Mouse (Mus musculus) midbrain, embryonic 13.5 days (tissue): Measurements from ENCODE around the gene Rmdn2. TPM values are rescaled to one million over a fixed set of nuclear protein-coding genes. Genes with fewer than 3 reads are reported as not detected.
A peak's percentile ranks its signal among the peaks of the same experiment; 100 is the strongest.

Experiments used
- ATAC-seq: fragments of 200-750 bp; cut with Nextera tagmentation; 2 replicates; pipeline ENCODE4 v1.8.0; 2017; ENCODE audit warnings: mild to moderate bottlenecking, moderate TSS enrichment, moderate library complexity
- H3K27ac ChIP-seq: fragments of 300-500 bp; sonication (generic); 2 replicates; pipeline ENCODE4 v1.5.1; 2015; ENCODE audit warnings: inconsistent platforms, mild to moderate bottlenecking, moderate library complexity
- H3K27me3 ChIP-seq: fragments of 300-500 bp; sonication (generic); 2 replicates; pipeline ENCODE4 v1.6.1; 2015; ENCODE audit warnings: mild to moderate bottlenecking, inconsistent platforms
- H3K36me3 ChIP-seq: fragments of 300-500 bp; sonication (generic); 2 replicates; pipeline ENCODE4 v1.6.1; 2015; ENCODE audit warnings: mild to moderate bottlenecking, inconsistent platforms
- H3K4me1 ChIP-seq: fragments of 300-500 bp; sonication (generic); replicated peaks from 2 replicates; pipeline ENCODE4 v1.6.1; 2015; ENCODE audit warnings: inconsistent platforms
- H3K4me2 ChIP-seq: fragments of 300-500 bp; sonication (generic); replicated peaks from 2 replicates; pipeline ENCODE4 v1.6.1; 2015; ENCODE audit warnings: moderate library complexity, mild to moderate bottlenecking, inconsistent platforms
- H3K4me3 ChIP-seq: fragments of 300-500 bp; sonication (generic); replicated peaks from 2 replicates; pipeline ENCODE4 v1.5.1; 2015; ENCODE audit warnings: mild to moderate bottlenecking, inconsistent platforms
- H3K9ac ChIP-seq: fragments of 300-500 bp; sonication (generic); replicated peaks from 2 replicates; pipeline ENCODE4 v1.6.1; 2015; ENCODE audit warnings: mild to moderate bottlenecking, inconsistent platforms
- H3K9me3 ChIP-seq: fragments of 300-500 bp; sonication (generic); 2 replicates; pipeline ENCODE4 v1.6.1; 2016; ENCODE audit warnings: mild to moderate bottlenecking, inconsistent platforms
- WGBS: fragments of 180-500 bp; shearing (Covaris S2); methylation state at CpG from one replicate; pipeline ENCODE4 v1.1.7; 2015; 5-methylcytosine and 5-hydroxymethylcytosine counted together
- polyA plus RNA-seq: library from polyadenylated mRNA; unstranded; fragments of >200 nt; fragmentation: Nextera tagmentation; extraction: Ambion mirVana; gene quantifications from 2 replicates; pipeline ENCODE4 v1.2.1, GENCODE M21; 2015

Rmdn2 gene
- polyA plus RNA-seq, 1 experiment from 2014 or later = 5.9 TPM

DNA sequence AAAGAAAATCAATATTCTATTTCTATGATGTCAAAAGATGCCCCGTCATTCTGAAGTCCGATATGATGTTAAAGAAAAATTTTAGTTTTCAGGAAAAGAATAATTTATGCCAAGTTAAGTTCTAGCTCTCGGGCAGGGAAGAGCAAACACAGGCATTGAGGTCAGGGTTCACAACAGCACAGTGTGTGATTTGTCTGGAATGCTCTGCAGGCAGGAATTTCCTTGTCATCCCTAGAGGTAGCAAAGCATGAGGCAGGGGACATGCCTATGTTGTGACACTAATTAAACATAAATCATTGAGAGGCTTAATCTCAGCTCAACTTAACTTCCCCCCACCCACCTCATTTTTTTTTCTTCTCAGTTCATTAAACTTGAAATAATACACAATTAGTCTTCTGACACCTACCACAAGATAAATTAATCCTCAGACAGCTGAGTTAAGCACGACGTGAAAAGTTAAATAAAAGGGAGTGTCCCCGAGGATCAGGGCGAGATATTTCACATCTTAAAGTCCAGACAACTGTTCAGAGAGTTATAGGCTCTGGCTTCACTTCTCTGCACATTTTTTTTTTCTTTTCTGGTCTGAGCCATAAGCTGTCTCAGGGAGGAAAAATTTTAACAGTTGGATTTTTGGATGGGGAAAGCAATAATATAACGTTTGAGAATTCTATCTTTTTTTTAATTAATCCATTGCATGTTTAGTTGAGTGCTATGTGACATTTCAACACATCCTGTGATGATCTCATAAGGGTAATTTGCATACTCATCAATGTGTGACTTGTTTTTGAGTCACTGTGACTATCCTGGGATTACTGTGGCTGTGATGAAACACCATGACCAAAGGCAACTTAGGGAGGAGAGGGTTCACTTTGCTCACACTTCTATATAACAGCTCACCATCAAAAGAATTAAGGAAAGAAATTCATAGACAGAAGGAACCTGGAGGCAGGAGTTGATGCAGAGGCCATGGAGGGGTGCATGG lies 12.8 kb upstream of the Rmdn2 start:
- 0 out of 2 replicates have a peak, but pooled peaks have one; percentile 6 for ATAC-seq
- Histone ChIP-seq H3K9ac (no peak overlapping the region), H3K4me1 (peaks cover 4% of the 10 kb centered on the region; the same call in 1 of the 2 replicates), H3K9me3 (no peaks in the 10 kb centered on the region), H3K36me3 (no peaks in the 10 kb centered on the region), H3K4me3 (no peak overlapping the region), H3K4me2 (no peak overlapping the region), H3K27me3 (no peaks in the 10 kb centered on the region), H3K27ac (no peak overlapping the region)
- WGBS = 45% methylated on average over 8 of the region's 8 CpGs

DNA sequence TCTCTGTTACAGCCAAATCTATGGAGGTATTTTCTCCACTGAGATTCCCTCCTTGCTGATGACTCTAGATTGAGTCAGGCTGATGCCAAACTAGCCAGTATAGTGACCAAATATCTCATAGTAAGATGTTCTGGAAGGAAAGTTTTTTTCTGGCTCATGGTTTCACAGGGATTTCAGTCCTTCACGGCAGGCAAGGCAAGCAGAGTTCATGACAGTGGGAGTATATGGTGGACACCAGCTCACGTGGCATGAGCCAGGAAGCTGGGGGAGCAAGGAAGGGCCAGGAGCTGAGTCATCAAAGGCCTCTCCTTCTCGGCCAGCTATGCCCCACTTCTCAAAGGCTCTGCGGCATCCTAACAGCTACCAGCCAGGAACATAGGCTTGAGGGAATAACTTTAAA lies 11.6 kb upstream of the Rmdn2 start:
- Histone ChIP-seq H3K9ac (no peak overlapping the region), H3K27ac (no peak overlapping the region), H3K4me1 (peaks cover 4% of the 10 kb centered on the region; the same call in 1 of the 2 replicates), H3K4me2 (no peak overlapping the region), H3K36me3 (no peaks in the 10 kb centered on the region), H3K4me3 (no peak overlapping the region), H3K9me3 (no peaks in the 10 kb centered on the region), H3K27me3 (no peaks in the 10 kb centered on the region)
- WGBS = 82% methylated on average over 4 of the region's 4 CpGs
- no peak for ATAC-seq

DNA sequence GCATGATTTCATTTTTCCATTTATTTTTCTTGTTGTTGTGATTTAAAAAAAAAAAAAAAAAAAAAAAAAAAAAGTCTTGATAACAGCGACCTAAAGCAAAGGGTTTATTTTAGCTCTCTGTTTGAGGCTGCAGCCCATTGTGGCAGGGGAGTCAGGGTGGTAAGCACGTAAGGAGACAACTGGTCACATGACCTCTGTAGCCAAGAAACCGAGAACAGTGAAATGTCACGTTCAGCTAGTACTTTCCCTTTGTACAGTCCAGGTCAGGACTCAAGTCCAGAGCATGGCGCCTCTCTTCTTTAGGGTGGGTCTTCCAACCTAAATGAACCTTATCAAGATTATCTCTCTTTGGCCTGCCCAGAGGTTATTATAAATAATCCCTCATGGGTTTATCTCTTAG lies 9.3 kb upstream of the Rmdn2 start:
- Histone ChIP-seq H3K27ac (no peak overlapping the region), H3K27me3 (no peaks in the 10 kb centered on the region), H3K9ac (no peak overlapping the region), H3K4me1 (peaks cover 4% of the 10 kb centered on the region; the same call in 1 of the 2 replicates), H3K36me3 (no peaks in the 10 kb centered on the region), H3K4me2 (no peak overlapping the region), H3K9me3 (no peaks in the 10 kb centered on the region), H3K4me3 (no peak overlapping the region)
- ATAC-seq = no peak
- 55% methylated on average over 5 of the region's 5 CpGs for WGBS

DNA sequence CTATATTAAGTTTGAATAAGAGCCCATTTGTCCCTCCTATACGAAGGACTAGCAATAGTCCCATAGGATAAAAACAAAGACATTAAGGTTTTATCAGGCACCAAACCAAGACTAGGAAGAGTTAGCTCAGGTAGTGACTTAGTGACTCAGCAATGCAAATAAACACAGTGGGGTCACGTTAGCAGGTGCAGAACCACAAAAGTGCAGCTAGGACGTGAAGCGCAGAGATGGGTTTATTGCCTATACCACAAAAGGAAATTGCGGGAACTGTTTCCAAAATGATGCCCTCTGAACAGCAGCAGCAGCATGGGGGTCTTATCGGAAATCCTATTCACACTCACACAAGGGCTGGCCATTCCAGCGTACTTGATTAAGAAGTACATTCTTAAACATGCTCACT lies 8.2 kb upstream of the Rmdn2 start:
- Histone ChIP-seq H3K4me3 (no peak overlapping the region), H3K9me3 (no peaks in the 10 kb centered on the region), H3K27me3 (no peaks in the 10 kb centered on the region), H3K4me2 (no peak overlapping the region), H3K9ac (no peak overlapping the region), H3K27ac (no peak overlapping the region), H3K36me3 (no peaks in the 10 kb centered on the region), H3K4me1 (peaks cover 4% of the 10 kb centered on the region; the same call in 1 of the 2 replicates)
- ATAC-seq = no peak
- 86% methylated on average over 7 of the region's 7 CpGs for WGBS

DNA sequence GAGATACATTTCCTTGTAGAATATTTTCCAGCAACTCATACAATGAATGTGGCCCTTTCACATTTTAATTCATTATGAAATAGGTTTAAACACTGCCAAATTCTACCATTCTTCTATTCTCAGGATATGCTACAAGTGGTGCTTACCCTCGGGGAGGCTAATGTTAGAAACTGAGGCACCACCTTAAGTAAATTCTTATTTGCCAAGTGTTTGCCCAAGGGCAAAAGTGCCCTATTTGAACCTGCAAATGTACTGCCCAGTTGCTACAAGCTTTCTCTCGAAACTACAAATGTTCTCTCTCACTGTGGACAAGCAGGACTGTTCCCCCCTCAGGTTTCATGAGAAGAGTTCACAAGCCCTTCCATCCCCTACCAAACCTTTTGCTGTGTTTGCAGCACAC lies 5.9 kb upstream of the Rmdn2 start:
- H3K27me3 ChIP-seq = no peaks in the 10 kb centered on the region
- no peak overlapping the region for H3K4me2 ChIP-seq
- no peak for ATAC-seq
- WGBS = 76% methylated on average over 2 of the region's 2 CpGs
- no peak overlapping the region for H3K4me3 ChIP-seq
- H3K9ac ChIP-seq = no peak overlapping the region
- H3K9me3 ChIP-seq = no peaks in the 10 kb centered on the region
- no peak overlapping the region for H3K27ac ChIP-seq
- H3K4me1 ChIP-seq = no peaks in the 10 kb centered on the region; the same call in 1 of the 2 replicates
- H3K36me3 ChIP-seq = no peaks in the 10 kb centered on the region

DNA sequence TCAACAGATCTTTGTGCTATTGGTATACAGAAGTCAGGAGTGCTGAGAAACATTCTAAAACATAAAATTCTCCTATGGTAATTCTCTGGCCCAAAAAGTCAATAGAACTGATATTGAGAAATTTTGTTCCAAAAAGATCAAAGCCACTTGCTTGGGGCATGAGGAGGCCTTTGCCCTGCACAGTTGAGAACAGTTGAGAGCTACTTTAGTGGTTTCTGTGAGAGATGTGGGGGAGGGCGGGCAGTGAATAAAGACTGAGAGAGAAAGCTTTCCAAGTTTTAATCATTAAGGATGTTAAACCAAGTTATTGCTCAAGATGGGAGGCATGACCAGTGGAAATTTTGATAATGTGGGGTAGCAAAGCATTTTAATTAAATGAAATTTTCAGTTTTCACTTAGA lies 2.0 kb upstream of the Rmdn2 start:
- Histone ChIP-seq H3K4me1 (0 out of 2 replicates have a peak, but pooled peaks cover 4% of the 10 kb centered on the region), H3K27me3 (no peaks in the 10 kb centered on the region), H3K27ac (no peak overlapping the region), H3K4me2 (no peak overlapping the region), H3K4me3 (no peak overlapping the region), H3K9me3 (no peaks in the 10 kb centered on the region), H3K9ac (no peak overlapping the region), H3K36me3 (no peaks in the 10 kb centered on the region)
- 89% methylated on average over 1 of the region's 1 CpGs for whole genome bisulfite sequencing
- no peak for ATAC-seq

DNA sequence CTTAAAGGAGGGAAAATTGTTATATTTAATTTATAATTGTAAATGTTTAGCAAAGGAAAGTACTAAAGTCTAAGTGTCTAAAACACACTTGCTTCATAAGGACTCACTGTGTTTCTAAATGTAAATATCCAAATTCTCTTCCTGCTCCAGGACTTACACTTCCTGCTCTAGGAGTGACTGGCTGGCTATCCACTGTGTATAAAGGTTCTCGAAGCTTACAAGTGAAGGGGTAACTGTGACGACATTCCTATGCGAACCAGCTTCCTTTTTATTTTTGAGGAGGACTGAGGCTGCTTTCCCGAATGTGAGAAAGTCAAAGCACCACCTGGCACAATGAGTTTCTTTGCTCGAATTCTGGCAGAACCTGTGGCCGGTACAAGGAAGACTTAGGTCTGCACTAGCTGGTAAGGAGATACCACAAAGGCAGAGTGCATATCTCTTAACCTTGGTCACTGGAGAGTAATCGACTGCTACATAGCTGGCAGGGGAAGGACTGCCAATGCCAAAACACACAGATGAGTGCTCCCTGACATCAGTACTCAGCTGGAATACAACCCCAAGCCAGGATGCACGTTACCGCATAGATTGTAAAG lies 1.4 kb upstream of the Rmdn2 start:
- H3K4me2 ChIP-seq = no peak overlapping the region
- H3K4me1 ChIP-seq = 0 out of 2 replicates have a peak, but pooled peaks cover 4% of the 10 kb centered on the region
- no peaks in the 10 kb centered on the region for H3K36me3 ChIP-seq
- H3K9me3 ChIP-seq = no peaks in the 10 kb centered on the region
- no peak overlapping the region for H3K9ac ChIP-seq
- no peak for ATAC-seq
- H3K27me3 ChIP-seq = no peaks in the 10 kb centered on the region
- 86% methylated on average over 9 of the region's 9 CpGs for WGBS
- H3K4me3 ChIP-seq = no peak overlapping the region
- H3K27ac ChIP-seq = no peak overlapping the region

DNA sequence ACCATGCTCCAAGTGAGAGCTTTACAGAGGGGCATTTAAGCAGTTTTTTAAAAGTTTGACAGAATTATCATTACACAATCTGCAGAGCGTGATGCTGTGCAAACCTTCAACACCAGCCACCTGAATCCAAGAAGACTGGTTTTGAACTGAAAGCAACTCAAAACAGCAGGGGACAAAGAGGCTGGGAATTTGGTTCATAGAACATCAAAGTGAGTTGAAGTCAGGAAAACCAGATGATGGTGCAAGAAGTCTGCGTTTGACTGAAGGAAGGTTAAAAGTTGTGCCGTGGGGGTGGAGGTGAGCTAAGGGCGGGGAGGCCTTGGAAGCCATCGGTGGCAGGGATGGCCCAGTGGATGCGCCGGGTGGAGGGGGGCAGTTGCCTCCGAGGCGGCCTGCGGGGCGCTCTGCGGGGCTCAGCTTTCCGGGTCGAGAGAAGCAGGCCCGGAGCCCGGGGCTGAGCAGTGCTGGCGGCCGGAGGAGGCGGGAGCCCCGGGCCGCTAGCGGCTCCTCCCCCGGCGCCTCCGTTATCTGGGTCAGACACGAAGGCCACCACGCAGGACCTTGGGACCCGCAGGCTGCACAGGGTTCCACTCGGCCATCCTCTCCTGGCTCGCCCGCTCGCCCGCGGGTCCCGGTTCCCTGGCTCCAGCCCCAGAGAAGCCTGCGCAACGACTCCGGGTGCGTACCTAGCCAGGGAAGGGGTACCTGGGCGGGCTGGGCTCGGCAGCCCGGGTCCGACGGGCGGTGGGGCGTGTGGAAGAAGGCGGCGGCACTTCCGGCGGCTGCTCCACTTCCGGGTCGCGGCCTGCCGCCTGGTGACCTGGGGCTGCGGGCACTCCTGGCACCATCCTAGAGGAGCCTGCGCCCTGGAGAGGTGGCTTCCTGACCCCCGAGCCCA lies 3.3 kb downstream of the Rmdn2 start:
- H3K4me3 ChIP-seq = peak overlapping the region; percentile 78
- H3K36me3 ChIP-seq = no peaks in the 10 kb centered on the region
- no peaks in the 10 kb centered on the region for H3K27me3 ChIP-seq
- peak overlapping the region; percentile 79 for H3K4me2 ChIP-seq
- H3K9me3 ChIP-seq = no peaks in the 10 kb centered on the region
- 0 out of 2 replicates have a peak, but pooled peaks cover 4% of the 10 kb centered on the region for H3K4me1 ChIP-seq
- peak overlapping the region; percentile 88 for H3K27ac ChIP-seq
- peak; percentile 97 for ATAC-seq
- 2% methylated on average over 56 of the region's 57 CpGs for WGBS
- H3K9ac ChIP-seq = peak overlapping the region; percentile 89

DNA sequence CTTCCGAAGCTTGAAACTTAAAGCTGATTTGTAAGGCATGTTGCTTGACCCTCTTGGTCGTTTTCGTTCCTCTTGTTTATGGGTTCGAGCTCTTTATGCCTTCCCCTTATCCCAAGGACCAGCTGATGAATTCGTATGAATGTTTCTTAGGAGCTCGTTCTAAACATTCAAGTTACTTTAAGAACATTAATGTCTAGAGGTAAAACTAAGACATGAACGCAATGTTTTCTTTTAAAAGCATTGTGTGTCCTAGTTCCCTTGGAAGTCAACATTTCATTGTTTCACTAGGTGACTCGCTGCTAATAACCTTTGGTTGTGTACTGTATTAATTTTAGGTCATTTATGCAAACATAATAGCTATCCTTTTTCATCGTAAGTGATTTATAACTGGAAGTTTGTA lies 4.2 kb downstream of the Rmdn2 start:
- Histone ChIP-seq H3K9me3 (no peaks in the 10 kb centered on the region), H3K36me3 (no peaks in the 10 kb centered on the region), H3K4me3 (peak overlapping the region; percentile 78), H3K4me2 (peak overlapping the region; percentile 79), H3K4me1 (0 out of 2 replicates have a peak, but pooled peaks cover 4% of the 10 kb centered on the region), H3K9ac (no peak overlapping the region), H3K27me3 (no peaks in the 10 kb centered on the region), H3K27ac (no peak overlapping the region)
- 92% methylated on average over 9 of the region's 9 CpGs for WGBS
- no peak for ATAC-seq

DNA sequence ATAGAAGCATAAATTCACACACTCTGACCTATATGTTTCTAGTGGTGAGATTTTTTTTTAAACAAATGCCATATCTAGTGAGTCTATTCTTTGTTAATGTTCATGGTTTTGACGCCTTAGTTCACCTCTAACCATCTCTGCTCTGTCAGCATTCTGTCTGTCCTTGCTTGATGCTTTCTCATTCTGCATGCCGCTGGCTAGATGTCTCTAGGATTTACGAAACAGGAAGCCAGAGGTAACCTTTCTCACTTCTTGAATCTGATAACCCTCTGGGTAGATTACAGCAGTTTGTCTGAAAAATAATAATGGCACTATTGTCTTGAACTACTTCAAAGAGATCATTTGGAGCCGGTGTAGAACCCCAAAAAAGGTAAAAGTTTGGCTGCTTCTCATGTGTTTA lies 5.0 kb downstream of the Rmdn2 start:
- no peak overlapping the region for H3K27ac ChIP-seq
- no peak overlapping the region for H3K9ac ChIP-seq
- no peak overlapping the region for H3K4me2 ChIP-seq
- no peaks in the 10 kb centered on the region for H3K36me3 ChIP-seq
- H3K9me3 ChIP-seq = no peaks in the 10 kb centered on the region
- ATAC-seq = no peak
- 91% methylated on average over 4 of the region's 4 CpGs for WGBS
- H3K4me3 ChIP-seq = no peak overlapping the region
- H3K27me3 ChIP-seq = no peaks in the 10 kb centered on the region
- 0 out of 2 replicates have a peak, but pooled peaks cover 4% of the 10 kb centered on the region for H3K4me1 ChIP-seq

DNA sequence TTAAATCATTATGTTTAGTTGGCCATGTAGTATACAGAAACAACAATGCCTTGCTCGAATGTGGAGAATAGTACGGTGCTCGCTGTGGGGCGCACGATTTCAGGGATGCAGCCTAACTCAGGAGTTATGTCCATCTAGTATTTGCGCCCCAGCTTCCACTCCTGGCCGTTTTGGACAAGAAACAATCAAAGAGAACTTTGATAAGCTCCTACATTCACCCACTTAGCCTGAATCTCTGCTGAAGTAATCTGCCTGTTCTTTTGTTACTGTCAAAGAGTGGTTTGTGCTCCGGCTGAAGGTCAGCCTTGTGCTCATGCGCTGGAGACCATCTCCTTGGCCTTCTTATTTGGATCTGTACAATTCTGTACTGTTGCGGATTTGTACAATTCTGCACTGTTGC lies 6.8 kb downstream of the Rmdn2 start:
- no peak overlapping the region for H3K4me2 ChIP-seq
- no peak for ATAC-seq
- H3K27ac ChIP-seq = no peak overlapping the region
- 85% methylated on average over 10 of the region's 10 CpGs for WGBS
- 0 out of 2 replicates have a peak, but pooled peaks cover 4% of the 10 kb centered on the region for H3K4me1 ChIP-seq
- H3K36me3 ChIP-seq = no peaks in the 10 kb centered on the region
- H3K4me3 ChIP-seq = no peak overlapping the region
- H3K9me3 ChIP-seq = no peaks in the 10 kb centered on the region
- H3K27me3 ChIP-seq = no peaks in the 10 kb centered on the region
- H3K9ac ChIP-seq = no peak overlapping the region
